Mouse (Mus musculus): ENCODE results near the gene Efcc1. TPM values are rescaled to one million over a fixed set of nuclear protein-coding genes. Genes with fewer than 3 reads are reported as not detected.

Efcc1 gene
- polyA plus RNA-seq, 1 experiment, result 0.46 TPM

GRCm38 (mm10) chr6:87732151-87733011 is 1.7 kb downstream of the Efcc1 start:
- Histone ChIP-seq H3K36me3 (ENCODE audit: control insufficient read depth, insufficient read depth, low read length, poor library complexity, severe bottlenecking) (no peaks in the 10 kb centered on the region), H3K4me1 (ENCODE audit: control insufficient read depth, insufficient read depth, low read length) (no peaks in the 10 kb centered on the region), H3K27me3 (ENCODE audit: control insufficient read depth, insufficient read depth, low read length, poor library complexity, severe bottlenecking) (peaks cover 6% of the 10 kb centered on the region; the same call in 1 of the 2 replicates), H3K27ac (ENCODE audit: insufficient read depth, low read length) (no peak overlapping the region), H3K4me3 (ENCODE audit: low read depth, low read length) (peak overlapping the region; percentile 62), H3K9me3 (replicated peaks; ENCODE audit: control insufficient read depth, insufficient read depth, low read length, poor library complexity, severe bottlenecking) (no peaks in the 10 kb centered on the region), H3K9ac (ENCODE audit: low read depth, poor library complexity, severe bottlenecking) (no peak overlapping the region)
- TF ChIP-seq POLR2A (IDR thresholded peaks at IDR 0.05; ENCODE audit: insufficient read depth, low read length) (no peak), CTCF (IDR thresholded peaks at IDR 0.05; ENCODE audit: low read depth, low read length) (no peak), EP300 (IDR thresholded peaks at IDR 0.05; ENCODE audit: insufficient read depth, low read depth, low read length) (no peak)

GRCm38 (mm10) chr6:87733131-87733930 is 2.7 kb downstream of the Efcc1 start:
- no peaks in the 10 kb centered on the region for H3K4me1 ChIP-seq (ENCODE audit: control insufficient read depth, insufficient read depth, low read length)
- H3K9ac ChIP-seq (ENCODE audit: low read depth, poor library complexity, severe bottlenecking), result no peak overlapping the region
- H3K27ac ChIP-seq (ENCODE audit: insufficient read depth, low read length), result no peak overlapping the region
- H3K4me3 ChIP-seq (ENCODE audit: low read depth, low read length), result 0 out of 2 replicates have a peak overlapping the region, but pooled peaks have one; percentile 3
- H3K9me3 ChIP-seq (replicated peaks; ENCODE audit: control insufficient read depth, insufficient read depth, low read length, poor library complexity, severe bottlenecking), result no peaks in the 10 kb centered on the region
- peaks cover 6% of the 10 kb centered on the region; the same call in 1 of the 2 replicates for H3K27me3 ChIP-seq (ENCODE audit: control insufficient read depth, insufficient read depth, low read length, poor library complexity, severe bottlenecking)
- TF ChIP-seq POLR2A (IDR thresholded peaks at IDR 0.05; ENCODE audit: insufficient read depth, low read length) (no peak), EP300 (IDR thresholded peaks at IDR 0.05; ENCODE audit: insufficient read depth, low read depth, low read length) (no peak), CTCF (IDR thresholded peaks at IDR 0.05; ENCODE audit: low read depth, low read length) (no peak)
- no peaks in the 10 kb centered on the region for H3K36me3 ChIP-seq (ENCODE audit: control insufficient read depth, insufficient read depth, low read length, poor library complexity, severe bottlenecking)

GRCm38 (mm10) chr6:87734136-87734535 is 3.5 kb downstream of the Efcc1 start:
- H3K4me3 ChIP-seq (ENCODE audit: low read depth, low read length), result no peak overlapping the region
- H3K27me3 ChIP-seq (ENCODE audit: control insufficient read depth, insufficient read depth, low read length, poor library complexity, severe bottlenecking), result peaks cover 6% of the 10 kb centered on the region; the same call in 1 of the 2 replicates
- no peaks in the 10 kb centered on the region for H3K36me3 ChIP-seq (ENCODE audit: control insufficient read depth, insufficient read depth, low read length, poor library complexity, severe bottlenecking)
- H3K9ac ChIP-seq (ENCODE audit: low read depth, poor library complexity, severe bottlenecking), result no peak overlapping the region
- no peak overlapping the region for H3K27ac ChIP-seq (ENCODE audit: insufficient read depth, low read length)
- no peaks in the 10 kb centered on the region for H3K4me1 ChIP-seq (ENCODE audit: control insufficient read depth, insufficient read depth, low read length)
- TF ChIP-seq CTCF (IDR thresholded peaks at IDR 0.05; ENCODE audit: low read depth, low read length) (no peak), POLR2A (IDR thresholded peaks at IDR 0.05; ENCODE audit: insufficient read depth, low read length) (no peak), EP300 (IDR thresholded peaks at IDR 0.05; ENCODE audit: insufficient read depth, low read depth, low read length) (no peak)
- H3K9me3 ChIP-seq (replicated peaks; ENCODE audit: control insufficient read depth, insufficient read depth, low read length, poor library complexity, severe bottlenecking), result no peaks in the 10 kb centered on the region

GRCm38 (mm10) chr6:87736923-87737322 is 6.3 kb downstream of the Efcc1 start:
- Histone ChIP-seq H3K9ac (ENCODE audit: low read depth, poor library complexity, severe bottlenecking) (no peak overlapping the region), H3K4me1 (ENCODE audit: control insufficient read depth, insufficient read depth, low read length) (no peaks in the 10 kb centered on the region), H3K27ac (ENCODE audit: insufficient read depth, low read length) (no peak overlapping the region), H3K27me3 (ENCODE audit: control insufficient read depth, insufficient read depth, low read length, poor library complexity, severe bottlenecking) (peaks cover 3% of the 10 kb centered on the region; the same call in 1 of the 2 replicates), H3K9me3 (replicated peaks; ENCODE audit: control insufficient read depth, insufficient read depth, low read length, poor library complexity, severe bottlenecking) (no peaks in the 10 kb centered on the region), H3K36me3 (ENCODE audit: control insufficient read depth, insufficient read depth, low read length, poor library complexity, severe bottlenecking) (no peaks in the 10 kb centered on the region), H3K4me3 (ENCODE audit: low read depth, low read length) (no peak overlapping the region)
- no peak for TF ChIP-seq POLR2A (IDR thresholded peaks at IDR 0.05; ENCODE audit: insufficient read depth, low read length)
- no peak for TF ChIP-seq CTCF (IDR thresholded peaks at IDR 0.05; ENCODE audit: low read depth, low read length)
- no peak for TF ChIP-seq EP300 (IDR thresholded peaks at IDR 0.05; ENCODE audit: insufficient read depth, low read depth, low read length)

- no peak overlapping the region for H3K27ac ChIP-seq (ENCODE audit: insufficient read depth, low read length)
- TF ChIP-seq EP300 (IDR thresholded peaks at IDR 0.05; ENCODE audit: insufficient read depth, low read depth, low read length), result no peak
- TF ChIP-seq CTCF (IDR thresholded peaks at IDR 0.05; ENCODE audit: low read depth, low read length), result no peak
- TF ChIP-seq POLR2A (IDR thresholded peaks at IDR 0.05; ENCODE audit: insufficient read depth, low read length), result no peak
- H3K9me3 ChIP-seq (replicated peaks; ENCODE audit: control insufficient read depth, insufficient read depth, low read length, poor library complexity, severe bottlenecking), result no peaks in the 10 kb centered on the region
- H3K27me3 ChIP-seq (ENCODE audit: control insufficient read depth, insufficient read depth, low read length, poor library complexity, severe bottlenecking), result no peaks in the 10 kb centered on the region
- H3K4me1 ChIP-seq (ENCODE audit: control insufficient read depth, insufficient read depth, low read length), result no peaks in the 10 kb centered on the region
- no peak overlapping the region for H3K9ac ChIP-seq (ENCODE audit: low read depth, poor library complexity, severe bottlenecking)
- no peaks in the 10 kb centered on the region for H3K36me3 ChIP-seq (ENCODE audit: control insufficient read depth, insufficient read depth, low read length, poor library complexity, severe bottlenecking)
- H3K4me3 ChIP-seq (ENCODE audit: low read depth, low read length), result no peak overlapping the region
Observed at GRCm38 (mm10) chr6:87737921-87738626, 7.4 kb downstream of the Efcc1 start.
